Mouse (Mus musculus) small intestine, adult 2 months (tissue): Measurements from ENCODE around the gene Ablim1.

ENCODE experiments used
- CTCF ChIP-seq: fragments of 200-500 bp; IDR thresholded peaks from 2 replicates; pipeline ENCODE4 v1.5.1; 2012; ENCODE audit warnings: low read depth, mild to moderate bottlenecking, control low read depth, inconsistent platforms, low read length, moderate library complexity, mixed read lengths; ENCODE audit not compliant: insufficient replicate concordance, insufficient read length; ENCODE audit errors: extremely low read depth
- POLR2A ChIP-seq: fragments of 200-500 bp; IDR thresholded peaks from 2 replicates; pipeline ENCODE4 v1.6.1; 2012; ENCODE audit warnings: low read depth, mild to moderate bottlenecking, control low read depth, inconsistent platforms, low read length, moderate library complexity

- TF ChIP-seq CTCF (no peak), POLR2A (no peak)
Measured at GRCm38 (mm10) chr19:57327679-57328078, 13.0 kb upstream of the Ablim1 start.
